Mouse (Mus musculus): ENCODE measurements at regions not wholly inside any gene's neighbourhood (a gene's known extent, or its start where the extent isn't known, plus 50 kb on each side); places are given as distances from the start of the nearest gene placed in this dataset.
"Not testable (repeated sequence)": the region's sequence is repeated elsewhere in the genome, so short reads cannot be mapped to it uniquely, and the experiment has no call there.

- no peaks in the 10 kb centered on the region for H3K36me3 ChIP-seq
- no peaks in the 10 kb centered on the region for H3K4me1 ChIP-seq
- H3K27me3 ChIP-seq (ENCODE audit: insufficient read depth, poor library complexity, severe bottlenecking), result no peaks in the 10 kb centered on the region
- DNase-seq (ENCODE audit: low spot score), result no peak
- no peak overlapping the region for H3K4me3 ChIP-seq
- no peak overlapping the region for H3K27ac ChIP-seq
- WGBS, result 74% methylated on average over 4 of the region's 4 CpGs
- no peaks in the 10 kb centered on the region for H3K9me3 ChIP-seq
These were observed 96.1 kb upstream of the Hdgfl1 start for GRCm38 (mm10) chr13:26865930-26866555.

- H3K9me3 ChIP-seq, result no peaks in the 10 kb centered on the region
These were observed 97.8 kb upstream of the Hdgfl1 start for GRCm38 (mm10) chr13:26867794-26868193.

GRCm38 (mm10) chr13:26916477-26916876, 140.9 kb upstream of the Prl start:
- H3K4me1 ChIP-seq, result no peaks in the 10 kb centered on the region
- H3K36me3 ChIP-seq, result no peaks in the 10 kb centered on the region
- H3K27me3 ChIP-seq (ENCODE audit: insufficient read depth, poor library complexity, severe bottlenecking), result no peaks in the 10 kb centered on the region
- no peak overlapping the region for H3K4me3 ChIP-seq
- no peaks in the 10 kb centered on the region for H3K9me3 ChIP-seq
- 65% methylated on average over 7 of the region's 7 CpGs for WGBS
- H3K27ac ChIP-seq, result no peak overlapping the region
- DNase-seq (ENCODE audit: low spot score), result no peak

More at GRCm38 (mm10) chr13:26867794-26868193, 97.8 kb upstream of the Hdgfl1 start:
- Histone ChIP-seq H3K27me3 (ENCODE audit: insufficient read depth, poor library complexity, severe bottlenecking) (no peaks in the 10 kb centered on the region), H3K4me3 (no peak overlapping the region), H3K36me3 (no peaks in the 10 kb centered on the region), H3K27ac (no peak overlapping the region), H3K4me1 (no peaks in the 10 kb centered on the region)
- WGBS, result 72% methylated on average over 3 of the region's 3 CpGs
- no peak for DNase-seq (ENCODE audit: low spot score)

DNA sequence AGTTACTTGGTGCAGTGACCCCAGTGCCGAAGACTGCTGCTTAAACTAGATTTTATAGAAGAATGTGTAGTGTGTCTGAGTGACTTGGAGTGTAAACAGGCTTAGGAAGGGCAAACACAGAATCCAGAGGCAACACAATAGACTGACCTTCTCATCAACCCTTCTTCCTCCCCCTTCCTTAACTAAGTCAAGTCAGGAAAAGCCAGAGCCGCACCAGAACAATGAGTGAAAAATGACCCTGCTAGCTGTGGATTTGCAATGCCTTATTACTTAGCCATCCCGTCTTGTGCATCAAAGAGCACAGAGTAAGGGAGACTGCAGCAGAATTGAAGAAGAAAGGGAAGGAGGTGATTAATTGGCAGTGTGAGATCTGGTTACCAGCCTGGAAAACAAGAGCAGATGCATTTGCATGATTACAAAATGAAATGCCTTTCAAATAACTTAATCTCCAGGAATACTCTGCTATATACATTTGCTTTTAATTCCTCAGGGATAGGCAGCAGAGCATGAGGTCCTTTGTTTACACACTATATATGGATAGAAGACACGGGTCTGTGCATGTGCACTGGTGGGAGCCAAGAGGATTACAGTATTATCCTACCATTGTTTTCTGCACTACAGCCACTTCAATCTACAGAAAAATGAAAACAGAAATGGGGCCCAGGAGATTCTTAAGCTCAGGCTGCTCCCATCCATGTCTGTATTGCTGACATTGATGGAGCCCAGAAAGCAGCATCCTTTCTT, 124.5 kb upstream of the Prl start:
- no peaks in the 10 kb centered on the region for H3K36me3 ChIP-seq
- WGBS, result 35% methylated on average over 4 of the region's 4 CpGs
- H3K27ac ChIP-seq, result peak overlapping the region; percentile 38; the same call in 1 of the 2 replicates
- no peak for DNase-seq (ENCODE audit: low spot score)
- H3K9me3 ChIP-seq, result no peaks in the 10 kb centered on the region
- H3K27me3 ChIP-seq (ENCODE audit: insufficient read depth, poor library complexity, severe bottlenecking), result no peaks in the 10 kb centered on the region
- H3K4me1 ChIP-seq, result no peaks in the 10 kb centered on the region
- H3K4me3 ChIP-seq, result no peak overlapping the region

DNA sequence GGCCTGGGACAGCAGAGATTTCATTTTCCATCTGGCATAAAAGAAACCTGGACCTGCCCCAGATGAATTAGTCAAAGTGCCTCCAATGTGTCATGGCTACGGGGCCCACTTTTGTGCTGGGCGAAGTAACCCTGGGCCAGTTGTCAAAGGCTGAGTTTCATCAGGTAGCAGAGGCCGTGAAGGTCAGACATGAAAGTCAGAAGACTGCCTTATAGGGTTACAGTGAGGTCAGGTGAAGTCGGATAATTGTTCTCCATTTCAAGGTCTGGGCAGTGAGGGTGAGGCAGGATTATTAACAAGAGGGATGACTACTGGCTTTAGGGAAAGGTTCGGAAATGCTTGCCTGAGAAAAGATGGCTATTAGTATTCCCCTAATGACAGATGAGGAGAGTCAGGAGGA, 123.5 kb upstream of the Prl start:
- Histone ChIP-seq H3K4me1 (no peaks in the 10 kb centered on the region), H3K27me3 (ENCODE audit: insufficient read depth, poor library complexity, severe bottlenecking) (no peaks in the 10 kb centered on the region), H3K4me3 (no peak overlapping the region), H3K9me3 (no peaks in the 10 kb centered on the region), H3K27ac (no peak overlapping the region), H3K36me3 (no peaks in the 10 kb centered on the region)
- WGBS, result 66% methylated on average over 5 of the region's 5 CpGs
- DNase-seq (ENCODE audit: low spot score), result no peak

DNA sequence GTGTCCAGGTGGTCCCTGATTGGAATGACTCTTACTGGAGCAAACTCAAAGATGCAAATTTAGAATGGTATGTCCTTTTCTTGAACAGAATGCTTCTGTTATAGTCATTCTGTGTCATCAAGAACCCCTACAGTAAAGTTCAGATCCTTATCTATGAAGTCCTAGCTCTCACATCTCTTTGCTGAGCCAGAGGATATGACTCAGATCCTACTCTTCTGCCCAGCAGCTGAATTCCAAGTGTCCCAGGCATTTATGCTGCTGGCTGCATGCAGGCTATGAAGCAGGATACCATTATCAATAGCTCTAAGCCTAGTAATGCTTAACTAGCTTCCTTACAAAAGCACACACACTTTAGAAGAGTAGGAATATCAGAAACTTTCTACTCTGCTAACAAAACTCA, 116.9 kb upstream of the Prl start:
- H3K27ac ChIP-seq, result no peak overlapping the region
- no peaks in the 10 kb centered on the region for H3K9me3 ChIP-seq
- H3K4me3 ChIP-seq, result no peak overlapping the region
- no peaks in the 10 kb centered on the region for H3K27me3 ChIP-seq (ENCODE audit: insufficient read depth, poor library complexity, severe bottlenecking)
- no peaks in the 10 kb centered on the region for H3K4me1 ChIP-seq
- H3K36me3 ChIP-seq, result no peaks in the 10 kb centered on the region
- DNase-seq (ENCODE audit: low spot score), result no peak

- Histone ChIP-seq H3K27me3 (ENCODE audit: insufficient read depth, poor library complexity, severe bottlenecking) (no peaks in the 10 kb centered on the region), H3K36me3 (no peaks in the 10 kb centered on the region), H3K27ac (no peak overlapping the region), H3K4me1 (no peaks in the 10 kb centered on the region), H3K9me3 (no peaks in the 10 kb centered on the region), H3K4me3 (no peak overlapping the region)
- WGBS, result 85% methylated on average over 3 of the region's 3 CpGs
- DNase-seq (ENCODE audit: low spot score), result no peak
These were observed 112.9 kb upstream of the Prl start for GRCm38 (mm10) chr13:26944487-26944886.

DNA sequence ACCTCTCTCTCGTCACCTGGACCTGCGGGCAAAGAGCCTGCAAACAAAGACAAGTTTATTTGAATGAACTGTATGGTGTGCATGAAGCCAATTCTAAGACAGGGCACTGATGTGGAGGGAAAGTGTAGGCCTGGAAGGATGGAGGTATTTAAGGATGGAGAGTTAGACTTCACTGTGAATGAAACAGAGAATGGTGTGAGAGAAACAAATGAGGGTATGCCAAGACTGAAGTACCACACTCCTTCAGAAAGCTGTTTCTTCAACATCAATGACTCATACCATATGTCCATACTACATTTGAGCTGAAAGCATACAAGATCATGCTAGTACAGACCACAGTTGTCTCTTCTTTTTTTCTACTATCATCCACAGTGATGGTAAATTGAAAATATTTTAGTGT, 105.9 kb upstream of the Prl start:
- 89% methylated on average over 2 of the region's 2 CpGs for WGBS
- DNase-seq (ENCODE audit: low spot score), result no peak
- no peaks in the 10 kb centered on the region for H3K9me3 ChIP-seq
- no peaks in the 10 kb centered on the region for H3K27me3 ChIP-seq (ENCODE audit: insufficient read depth, poor library complexity, severe bottlenecking)
- H3K4me3 ChIP-seq, result no peak overlapping the region
- no peak overlapping the region for H3K27ac ChIP-seq
- no peaks in the 10 kb centered on the region for H3K4me1 ChIP-seq
- H3K36me3 ChIP-seq, result no peaks in the 10 kb centered on the region

GRCm38 (mm10) chr13:26953834-26954233, 103.5 kb upstream of the Prl start:
- Histone ChIP-seq H3K4me1 (no peaks in the 10 kb centered on the region), H3K4me3 (no peak overlapping the region), H3K9me3 (no peaks in the 10 kb centered on the region), H3K27me3 (ENCODE audit: insufficient read depth, poor library complexity, severe bottlenecking) (no peaks in the 10 kb centered on the region), H3K27ac (no peak overlapping the region), H3K36me3 (no peaks in the 10 kb centered on the region)
- 84% methylated on average over 2 of the region's 2 CpGs for WGBS
- DNase-seq (ENCODE audit: low spot score), result no peak

- H3K9me3 ChIP-seq, result no peaks in the 10 kb centered on the region
- no peak for DNase-seq (ENCODE audit: low spot score)
- no peaks in the 10 kb centered on the region for H3K27me3 ChIP-seq (ENCODE audit: insufficient read depth, poor library complexity, severe bottlenecking)
- no peaks in the 10 kb centered on the region for H3K4me1 ChIP-seq
- H3K36me3 ChIP-seq, result no peaks in the 10 kb centered on the region
- H3K4me3 ChIP-seq, result no peak overlapping the region
- 82% methylated on average over 4 of the region's 4 CpGs for WGBS
- H3K27ac ChIP-seq, result no peak overlapping the region
These were observed 97.8 kb upstream of the Prl start for GRCm38 (mm10) chr13:26959534-26960100.

DNA sequence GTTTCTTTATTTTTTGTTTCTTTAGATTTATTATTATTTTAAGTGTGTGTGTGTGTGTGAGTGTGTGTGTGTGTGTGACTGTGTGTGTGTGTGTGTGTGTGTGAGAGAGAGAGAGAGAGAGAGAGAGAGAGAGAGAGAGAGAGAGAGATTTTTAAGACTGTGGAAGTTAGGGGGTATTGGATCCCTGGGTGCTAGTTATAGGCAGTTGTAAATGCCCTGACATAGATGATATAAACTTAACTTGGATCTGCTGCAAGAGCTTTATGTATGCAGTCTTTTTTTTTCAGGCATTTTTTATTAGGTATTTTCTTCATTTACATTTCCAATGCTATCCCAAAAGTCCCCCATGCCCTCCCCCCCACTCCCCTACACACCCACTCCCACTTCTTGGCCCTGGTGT, 96.8 kb upstream of the Prl start:
- not testable (repeated sequence) for H3K27me3 ChIP-seq (ENCODE audit: insufficient read depth, poor library complexity, severe bottlenecking); H3K9me3 ChIP-seq; H3K4me3 ChIP-seq; H3K36me3 ChIP-seq; DNase-seq (ENCODE audit: low spot score); H3K27ac ChIP-seq; H3K4me1 ChIP-seq

DNA sequence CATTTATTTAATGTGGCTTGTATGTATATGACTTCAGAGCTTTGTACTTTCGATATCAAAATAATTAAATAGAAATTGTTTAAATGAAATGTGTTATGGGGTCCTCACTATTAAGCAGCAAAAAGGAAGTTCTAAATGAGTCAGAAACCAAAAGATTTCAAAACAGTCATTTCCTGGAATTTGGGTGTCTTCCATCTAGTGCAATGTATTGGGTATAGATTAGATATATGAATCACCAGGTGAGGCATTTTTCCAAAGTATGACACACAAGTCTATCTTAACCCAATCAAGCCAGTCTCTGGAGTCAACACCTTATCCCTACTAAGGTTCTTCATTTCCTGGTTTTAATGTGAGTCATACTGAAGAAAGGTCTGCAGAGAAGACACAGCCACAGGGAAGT, 81.3 kb upstream of the Prl start:
- no peak overlapping the region for H3K4me3 ChIP-seq
- no peak overlapping the region for H3K27ac ChIP-seq
- H3K27me3 ChIP-seq (ENCODE audit: insufficient read depth, poor library complexity, severe bottlenecking), result no peaks in the 10 kb centered on the region
- WGBS, result 90% methylated on average over 1 of the region's 1 CpGs
- DNase-seq (ENCODE audit: low spot score), result no peak
- H3K9me3 ChIP-seq, result no peaks in the 10 kb centered on the region
- H3K4me1 ChIP-seq, result no peaks in the 10 kb centered on the region
- H3K36me3 ChIP-seq, result no peaks in the 10 kb centered on the region

- no peaks in the 10 kb centered on the region for H3K36me3 ChIP-seq
- WGBS, result 84% methylated on average over 1 of the region's 1 CpGs
- H3K4me1 ChIP-seq, result no peaks in the 10 kb centered on the region
- DNase-seq (ENCODE audit: low spot score), result no peak
- H3K4me3 ChIP-seq, result no peak overlapping the region
- no peak overlapping the region for H3K27ac ChIP-seq
- H3K27me3 ChIP-seq (ENCODE audit: insufficient read depth, poor library complexity, severe bottlenecking), result no peaks in the 10 kb centered on the region
- no peaks in the 10 kb centered on the region for H3K9me3 ChIP-seq
These were observed 76.9 kb upstream of the Prl start for GRCm38 (mm10) chr13:26980475-26980874.
